Mouse (Mus musculus) myocyte (in vitro differentiated cells): Measurements from ENCODE around the gene Gdpd3. TPM values are rescaled to one million over a fixed set of nuclear protein-coding genes. Genes with fewer than 3 reads are reported as not detected.

Experiments
- H3K27me3 ChIP-seq: one replicate; pipeline ENCODE4 v1.6.1; 2011; ENCODE audit not compliant: control insufficient read depth, insufficient read depth, insufficient read length
- H3K36me3 ChIP-seq: one replicate; pipeline ENCODE4 v1.6.1; 2011; ENCODE audit not compliant: control insufficient read depth, insufficient read depth
- H3K4me2 ChIP-seq: one replicate; pipeline ENCODE4 v1.6.1; 2011; ENCODE audit warnings: low read depth, control low read depth
- H3K4me3 ChIP-seq: one replicate; pipeline ENCODE4 v1.5.1; 2011; ENCODE audit warnings: mild to moderate bottlenecking, control low read depth, moderate library complexity
- H3K79me2 ChIP-seq: one replicate; pipeline ENCODE4 v1.6.1; 2011; ENCODE audit not compliant: control insufficient read depth, insufficient read depth
- H3ac ChIP-seq: one replicate; pipeline ENCODE4 v1.6.1; 2011; ENCODE audit not compliant: control insufficient read depth, insufficient read length
- CEBPB ChIP-seq: IDR thresholded peaks from 2 replicates; pipeline ENCODE4 v1.6.1; 2011; ENCODE audit warnings: mild to moderate bottlenecking, moderate library complexity; ENCODE audit not compliant: poor library complexity, insufficient read depth, severe bottlenecking
- E2F4 ChIP-seq: IDR thresholded peaks from one replicate; pipeline ENCODE4 v1.6.1; 2011; ENCODE audit warnings: mild to moderate bottlenecking, control low read depth, moderate library complexity; ENCODE audit not compliant: insufficient read depth
- MAX ChIP-seq: IDR thresholded peaks from one replicate; pipeline ENCODE4 v1.6.1; 2011; ENCODE audit warnings: low read depth, mild to moderate bottlenecking, control low read depth
- MYOD1 ChIP-seq, 3 experiments: IDR thresholded peaks; one replicate each; pipeline ENCODE4 v1.6.1; 2011; ENCODE audit warnings: control low read depth in 2 of 3, low read depth in 2 of 3, mild to moderate bottlenecking in 2 of 3, moderate library complexity in 1 of 3; ENCODE audit not compliant: insufficient read length in 2 of 3, control insufficient read depth in 1 of 3
- MYOG ChIP-seq, 3 experiments: IDR thresholded peaks; one replicate each; pipeline ENCODE4 v1.6.1; 2011; ENCODE audit warnings: control low read depth in 2 of 3, low read depth in 2 of 3, mild to moderate bottlenecking in 2 of 3; ENCODE audit not compliant: insufficient read length in 2 of 3, control insufficient read depth in 1 of 3, insufficient read depth in 1 of 3
- POLR2A ChIP-seq: IDR thresholded peaks from one replicate; pipeline ENCODE4 v1.6.1; 2011; ENCODE audit warnings: low read depth, mild to moderate bottlenecking, control low read depth, moderate library complexity; ENCODE audit not compliant: insufficient read length
- POLR2AphosphoS2 ChIP-seq: IDR thresholded peaks from one replicate; pipeline ENCODE4 v1.6.1; 2011; ENCODE audit warnings: low read depth, control low read depth; ENCODE audit not compliant: insufficient read length
- REST ChIP-seq: IDR thresholded peaks from one replicate; pipeline ENCODE4 v1.6.1; 2011; ENCODE audit warnings: mild to moderate bottlenecking, control low read depth, moderate library complexity; ENCODE audit not compliant: insufficient read depth, insufficient read length
- SRF ChIP-seq: IDR thresholded peaks from one replicate; pipeline ENCODE4 v1.6.1; 2011; ENCODE audit warnings: low read depth; ENCODE audit not compliant: control insufficient read depth, insufficient read length
- TCF12 ChIP-seq: IDR thresholded peaks from one replicate; pipeline ENCODE4 v1.6.1; 2011; ENCODE audit warnings: mild to moderate bottlenecking, control low read depth; ENCODE audit not compliant: poor library complexity, insufficient read depth, severe bottlenecking
- TCF3 ChIP-seq: IDR thresholded peaks from one replicate; pipeline ENCODE4 v1.6.1; 2011; ENCODE audit warnings: low read depth, control low read depth; ENCODE audit not compliant: insufficient read length
- USF1 ChIP-seq: IDR thresholded peaks from one replicate; pipeline ENCODE4 v1.6.1; 2011; ENCODE audit warnings: low read depth, mild to moderate bottlenecking, control low read depth, moderate library complexity
- polyA plus RNA-seq: library from polyadenylated mRNA; unstranded; fragments of >200 nt; fragmentation: generic; extraction: Trizol; gene quantifications from one replicate; pipeline ENCODE4 v1.2.1, GENCODE M21; 2012; ENCODE audit warnings: missing spikeins

The Gdpd3 gene
- polyA plus RNA-seq, 1 experiment: 1.1 TPM

- H3K4me2 ChIP-seq: peak overlapping the region; percentile 96
- H3K27me3 ChIP-seq: no peaks in the 10 kb centered on the region
- H3K4me3 ChIP-seq: peak overlapping the region; percentile 89
- peaks cover 33% of the 10 kb centered on the region for H3K36me3 ChIP-seq
- peaks cover 33% of the 10 kb centered on the region for H3K79me2 ChIP-seq
- TF ChIP-seq E2F4 (no peak), POLR2AphosphoS2 (peak; percentile 56), POLR2A (no peak), TCF3 (peak; percentile 38), USF1 (no peak), REST (no peak), MYOG (IDR thresholded peaks at IDR 0.05; ENCODE audit: control insufficient read depth in 1 of 3, insufficient read depth in 1 of 3, insufficient read length in 2 of 3, low read depth in 2 of 3) (peak in 2 of 3 experiments; percentile 50 to 84), SRF (no peak), CEBPB (no peak), TCF12 (no peak), MAX (no peak), MYOD1 (IDR thresholded peaks at IDR 0.05; ENCODE audit: control insufficient read depth in 1 of 3, insufficient read length in 2 of 3, low read depth in 2 of 3) (peak in 2 of 3 experiments; percentile 60 to 90)
- H3ac ChIP-seq: no peak overlapping the region
Measured at GRCm38 (mm10) chr7:126796350-126796932, 30.3 kb downstream of the Gdpd3 start.

DNA sequence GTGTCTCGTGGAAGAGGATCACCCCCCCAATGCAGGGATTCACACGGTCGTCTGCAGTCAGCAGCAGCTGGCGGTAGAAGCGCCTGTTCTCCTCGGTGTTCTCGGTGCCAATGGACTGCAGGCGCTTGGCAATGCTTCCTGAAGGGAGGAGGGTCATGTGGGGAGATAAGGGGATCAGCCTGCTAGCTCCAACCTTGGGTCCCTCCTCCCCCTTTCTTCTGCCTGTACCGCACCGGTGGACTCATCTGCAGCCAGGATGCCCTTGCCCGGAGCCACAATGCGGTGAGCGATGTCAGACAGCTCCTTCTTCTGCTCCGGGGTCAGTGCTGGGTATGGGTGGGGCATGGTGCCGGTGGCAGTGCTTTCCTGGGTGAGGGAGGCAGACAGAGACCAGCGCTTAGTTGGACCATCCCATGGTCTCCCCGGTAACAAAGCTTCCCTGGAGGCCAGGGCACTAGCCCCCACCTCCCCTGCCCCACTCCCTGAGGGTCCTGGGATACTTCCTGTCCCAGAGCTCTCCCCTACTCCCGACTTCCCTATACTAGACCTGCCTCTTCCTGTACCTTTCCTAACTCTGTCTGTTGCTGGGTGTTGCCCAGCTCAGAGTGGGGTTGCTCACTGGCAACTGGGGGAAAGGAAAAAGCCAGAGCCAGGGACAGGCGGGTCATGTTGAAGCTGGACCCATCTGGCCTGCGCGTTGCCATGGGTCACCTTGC, 31.4 kb downstream of the Gdpd3 start, which contains the start of gene Fam57b:
Gene Fam57b (plus strand): TSS at position 258 of the 716 bp plus-strand sequence.
- TF ChIP-seq MYOD1 (IDR thresholded peaks at IDR 0.05; ENCODE audit: control insufficient read depth in 1 of 3, insufficient read length in 2 of 3, low read depth in 2 of 3) (no peak), MAX (no peak), E2F4 (no peak), USF1 (no peak), POLR2A (peak; percentile 43), POLR2AphosphoS2 (peak; percentile 71), MYOG (IDR thresholded peaks at IDR 0.05; ENCODE audit: control insufficient read depth in 1 of 3, insufficient read depth in 1 of 3, insufficient read length in 2 of 3, low read depth in 2 of 3) (peak in 1 of 3 experiments; percentile 60)
- Histone ChIP-seq H3K27me3 (no peaks in the 10 kb centered on the region), H3K4me3 (peak within 1 kb of the TSS; percentile 89), H3K36me3 (peaks cover 33% of the 10 kb centered on the region), H3K79me2 (peaks cover 28% of the 10 kb centered on the region), H3ac (peak within 1 kb of the TSS; percentile 64), H3K4me2 (peak within 1 kb of the TSS; percentile 96)

DNA sequence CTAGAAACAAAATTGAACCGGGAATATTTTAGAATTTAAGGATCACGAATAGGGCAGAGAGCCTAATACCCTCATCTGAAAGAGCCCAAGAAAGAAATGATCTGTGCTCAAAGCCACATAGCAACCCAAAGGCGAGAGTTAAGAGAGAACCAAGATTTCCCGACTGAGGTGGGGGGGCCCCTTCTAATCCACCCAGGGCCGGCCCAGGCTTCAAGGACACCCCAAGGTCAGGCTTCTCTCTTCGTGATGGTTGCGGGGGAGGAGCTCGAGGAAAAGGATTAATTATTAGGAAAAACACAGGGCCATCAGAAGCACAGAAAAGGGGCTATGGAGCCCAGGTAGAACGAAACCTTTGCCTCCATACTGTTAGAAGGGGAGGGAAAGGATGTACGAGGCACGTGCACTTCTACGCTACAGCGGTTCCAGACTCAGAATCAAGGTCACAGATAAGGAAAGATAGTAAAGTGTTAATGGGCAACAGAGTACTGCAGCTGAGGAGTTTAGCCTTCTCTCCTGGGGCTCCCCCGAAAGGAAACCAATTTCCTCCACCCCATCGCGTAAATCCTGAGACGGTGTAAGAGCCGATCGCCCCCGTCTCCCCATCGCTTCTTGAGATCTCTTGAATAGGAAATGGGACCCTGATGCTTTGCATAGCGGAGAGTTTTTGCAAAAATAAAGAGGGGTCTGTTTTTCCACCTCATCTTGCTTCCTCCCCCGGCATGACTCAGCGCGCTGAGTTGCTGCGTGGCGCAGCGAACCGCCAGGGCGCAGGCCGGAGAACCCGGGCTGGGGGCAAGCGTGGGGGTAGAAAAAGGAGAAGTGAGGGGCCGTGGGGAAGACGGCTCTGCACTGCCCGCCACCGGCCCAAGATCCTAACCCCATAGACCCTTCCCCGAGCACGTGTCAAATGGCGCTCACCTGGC, 32.3 kb downstream of the Gdpd3 start:
- Histone ChIP-seq H3K79me2 (peaks cover 28% of the 10 kb centered on the region), H3K27me3 (no peaks in the 10 kb centered on the region), H3K4me3 (peak overlapping the region; percentile 89), H3ac (peak overlapping the region; percentile 64), H3K4me2 (peak overlapping the region; percentile 96), H3K36me3 (peaks cover 33% of the 10 kb centered on the region)
- TF ChIP-seq TCF12: no peak
- peak; percentile 77 for TF ChIP-seq POLR2AphosphoS2
- no peak for TF ChIP-seq REST
- TF ChIP-seq POLR2A: peak; percentile 20
- TF ChIP-seq CEBPB: no peak
- TF ChIP-seq TCF3: no peak
- no peak for TF ChIP-seq MAX
- no peak for TF ChIP-seq MYOG (IDR thresholded peaks at IDR 0.05; ENCODE audit: control insufficient read depth in 1 of 3, insufficient read depth in 1 of 3, insufficient read length in 2 of 3, low read depth in 2 of 3)
- TF ChIP-seq E2F4: no peak
- no peak for TF ChIP-seq MYOD1 (IDR thresholded peaks at IDR 0.05; ENCODE audit: control insufficient read depth in 1 of 3, insufficient read length in 2 of 3, low read depth in 2 of 3)
- TF ChIP-seq SRF: no peak
- no peak for TF ChIP-seq USF1

GRCm38 (mm10) chr7:126799050-126799467, 32.9 kb downstream of the Gdpd3 start:
- peak in 1 of 3 experiments; percentile 7 for TF ChIP-seq MYOG (IDR thresholded peaks at IDR 0.05; ENCODE audit: control insufficient read depth in 1 of 3, insufficient read depth in 1 of 3, insufficient read length in 2 of 3, low read depth in 2 of 3)
- no peak for TF ChIP-seq TCF12
- no peak for TF ChIP-seq USF1
- no peak for TF ChIP-seq MAX
- TF ChIP-seq POLR2AphosphoS2: peak; percentile 100
- no peak for TF ChIP-seq CEBPB
- TF ChIP-seq POLR2A: peak; percentile 99
- peak; percentile 29 for TF ChIP-seq REST
- TF ChIP-seq E2F4: peak; percentile 12
- TF ChIP-seq TCF3: no peak
- TF ChIP-seq MYOD1 (IDR thresholded peaks at IDR 0.05; ENCODE audit: control insufficient read depth in 1 of 3, insufficient read length in 2 of 3, low read depth in 2 of 3): peak in 1 of 3 experiments; percentile 16
- TF ChIP-seq SRF: peak; percentile 73
- peaks cover 30% of the 10 kb centered on the region for H3K36me3 ChIP-seq
- H3K27me3 ChIP-seq: no peaks in the 10 kb centered on the region

More at GRCm38 (mm10) chr7:126799050-126799467, 32.9 kb downstream of the Gdpd3 start:
- Histone ChIP-seq H3K4me3 (peak overlapping the region; percentile 89), H3K4me2 (peak overlapping the region; percentile 96), H3K79me2 (peaks cover 28% of the 10 kb centered on the region), H3ac (peak overlapping the region; percentile 64)
